Mouse (Mus musculus): Measurements from ENCODE around the gene Ccdc113.

The Ccdc113 gene

GRCm38 (mm10) chr8:95539487-95539886, 5.6 kb downstream of the Ccdc113 start:
- DNase-seq (ENCODE audit: extremely low read depth, low read depth), result no peak

- DNase-seq (ENCODE audit: extremely low read depth, low read depth), result peak; percentile 53
Observed at GRCm38 (mm10) chr8:95542191-95542590, 8.3 kb downstream of the Ccdc113 start.

GRCm38 (mm10) chr8:95543065-95543464, 9.2 kb downstream of the Ccdc113 start:
- DNase-seq (ENCODE audit: extremely low read depth, low read depth), result no peak

GRCm38 (mm10) chr8:95545815-95546214, 11.9 kb downstream of the Ccdc113 start:
- DNase-seq (ENCODE audit: extremely low read depth, low read depth), result no peak

GRCm38 (mm10) chr8:95546986-95547385, 13.1 kb downstream of the Ccdc113 start:
- DNase-seq (ENCODE audit: extremely low read depth, low read depth), result no peak

- DNase-seq (ENCODE audit: extremely low read depth, low read depth), result no peak
Observed at GRCm38 (mm10) chr8:95547931-95548330, 14.0 kb downstream of the Ccdc113 start.

GRCm38 (mm10) chr8:95549871-95550829, 16.3 kb downstream of the Ccdc113 start:
- DNase-seq (ENCODE audit: extremely low read depth, low read depth), result no peak

GRCm38 (mm10) chr8:95551577-95551976, 17.7 kb downstream of the Ccdc113 start:
- DNase-seq (ENCODE audit: extremely low read depth, low read depth), result no peak

GRCm38 (mm10) chr8:95555963-95556362, 22.1 kb downstream of the Ccdc113 start:
- peak; percentile 86 for DNase-seq (ENCODE audit: extremely low read depth, low read depth)

GRCm38 (mm10) chr8:95566217-95566616, 32.3 kb downstream of the Ccdc113 start:
- DNase-seq (ENCODE audit: extremely low read depth, low read depth), result no peak

- no peak for DNase-seq (ENCODE audit: extremely low read depth, low read depth)
Observed at GRCm38 (mm10) chr8:95566809-95567208, 32.9 kb downstream of the Ccdc113 start.

GRCm38 (mm10) chr8:95573146-95573545, 39.3 kb downstream of the Ccdc113 start:
- no peak for DNase-seq (ENCODE audit: extremely low read depth, low read depth)

- no peak for DNase-seq (ENCODE audit: extremely low read depth, low read depth)
Observed at GRCm38 (mm10) chr8:95576240-95576639, 42.4 kb downstream of the Ccdc113 start, which contains the start of gene Prss54. Prss54 (minus strand) TSS chr8:95576340.

GRCm38 (mm10) chr8:95587339-95587738, 53.5 kb downstream of the Ccdc113 start:
- DNase-seq (ENCODE audit: extremely low read depth, low read depth), result no peak

- no peak for DNase-seq (ENCODE audit: extremely low read depth, low read depth)
Observed at GRCm38 (mm10) chr8:95589282-95589681, 55.4 kb downstream of the Ccdc113 start.

- DNase-seq (ENCODE audit: extremely low read depth, low read depth), result no peak
Observed at GRCm38 (mm10) chr8:95590539-95590938, 56.7 kb downstream of the Ccdc113 start.

GRCm38 (mm10) chr8:95592131-95592780, 58.4 kb downstream of the Ccdc113 start:
- peak; percentile 81 for DNase-seq (ENCODE audit: extremely low read depth, low read depth)

- no peak for DNase-seq (ENCODE audit: extremely low read depth, low read depth)
Observed at GRCm38 (mm10) chr8:95593439-95594393, 59.8 kb downstream of the Ccdc113 start.

GRCm38 (mm10) chr8:95595131-95595530, 61.2 kb downstream of the Ccdc113 start:
- no peak for DNase-seq (ENCODE audit: extremely low read depth, low read depth)

GRCm38 (mm10) chr8:95596841-95597241, 63.0 kb downstream of the Ccdc113 start:
- no peak for DNase-seq (ENCODE audit: extremely low read depth, low read depth)

GRCm38 (mm10) chr8:95599861-95600260, 66.0 kb downstream of the Ccdc113 start:
- no peak for DNase-seq (ENCODE audit: extremely low read depth, low read depth)
